Mouse (Mus musculus): ENCODE measurements around the gene Cavin3.

The Cavin3 gene

DNA sequence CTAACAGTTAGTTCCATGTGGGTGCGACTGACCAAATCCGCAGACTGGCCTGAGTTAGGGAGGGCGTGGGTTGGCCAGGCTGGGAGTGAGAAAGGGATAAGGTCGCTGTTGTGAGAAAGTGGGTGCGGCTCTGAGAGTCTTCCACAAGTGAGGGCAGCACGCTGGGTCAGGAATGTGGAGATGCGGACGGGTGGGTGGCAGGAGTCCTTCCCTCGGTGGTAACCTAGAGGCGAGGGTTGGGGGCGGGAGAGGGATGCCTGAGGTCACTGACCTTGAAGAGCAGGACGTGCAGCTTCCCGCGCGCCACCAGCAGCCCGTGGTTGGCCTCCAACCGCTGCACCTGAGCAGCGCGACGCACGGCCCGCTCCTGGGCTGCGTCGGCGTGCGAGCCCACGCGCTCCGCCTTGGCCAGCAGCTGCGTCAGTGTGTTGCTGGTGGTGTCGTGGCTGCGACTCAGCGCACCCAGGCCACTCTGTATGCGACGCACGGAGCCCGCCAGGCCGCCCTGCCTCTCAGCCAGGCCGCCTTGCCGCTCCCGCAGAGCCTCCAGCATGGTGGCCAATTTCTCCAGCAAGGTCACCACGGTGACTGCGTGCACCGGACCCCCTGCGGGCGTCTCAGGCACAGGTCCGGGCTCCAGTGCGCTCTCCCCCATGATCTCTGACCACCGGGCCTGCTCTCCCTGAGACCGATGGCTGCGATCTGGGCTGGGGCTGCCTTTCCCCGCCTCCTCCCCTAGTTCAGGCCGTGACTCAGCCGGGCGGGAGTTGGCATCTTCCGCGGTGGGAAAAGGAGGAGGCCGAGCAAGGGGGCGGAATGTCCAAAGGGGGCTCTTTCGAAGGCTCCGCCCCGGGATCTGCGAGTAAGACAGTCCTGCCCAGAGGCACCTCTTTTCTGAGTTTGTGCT is at the start of gene Cavin3:
Gene Cavin3, minus strand, starts transcription at position 796 of the 907 bp plus-strand sequence.
- POLR2A ChIA-PET, result interaction anchor here in 3 of 4 experiments (0.9 to 1.9 kb wide), 4 partner anchors 81 to 82 kb away, joined by 3 to 11 read pairs (median 6); partner anchors contain the start of gene Fam160a2 (in 3 of the 3)
- CTCF ChIA-PET, result interaction anchor here in 3 of 4 experiments (0.6 to 2.1 kb wide), 5 partner anchors 30 to 70 kb away, joined by 3 to 5 read pairs (median 3); no protein-coding TSS in a partner anchor

DNA sequence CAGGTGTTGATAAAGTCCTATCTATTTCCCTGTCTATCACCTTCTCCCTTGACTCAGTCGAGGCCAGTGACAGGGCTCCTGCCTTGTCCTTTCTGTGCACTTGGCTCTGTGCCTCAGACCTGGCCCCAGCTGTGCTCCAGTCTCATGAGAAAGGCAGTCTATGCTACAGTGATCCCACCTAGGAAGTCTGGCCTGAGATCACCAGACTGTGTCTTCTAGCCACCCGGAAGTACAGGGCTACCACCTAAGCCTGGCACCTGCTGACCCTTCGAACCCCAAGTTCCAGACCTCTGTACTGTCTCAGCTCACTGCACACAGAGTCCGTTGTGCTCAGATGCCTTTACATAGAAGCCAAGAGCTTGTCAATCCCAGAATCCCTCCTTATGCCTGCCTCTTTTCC is 46.0 kb upstream of the Cavin3 start:
- POLR2A ChIA-PET, result no interaction called here
- CTCF ChIA-PET, result no interaction called here

DNA sequence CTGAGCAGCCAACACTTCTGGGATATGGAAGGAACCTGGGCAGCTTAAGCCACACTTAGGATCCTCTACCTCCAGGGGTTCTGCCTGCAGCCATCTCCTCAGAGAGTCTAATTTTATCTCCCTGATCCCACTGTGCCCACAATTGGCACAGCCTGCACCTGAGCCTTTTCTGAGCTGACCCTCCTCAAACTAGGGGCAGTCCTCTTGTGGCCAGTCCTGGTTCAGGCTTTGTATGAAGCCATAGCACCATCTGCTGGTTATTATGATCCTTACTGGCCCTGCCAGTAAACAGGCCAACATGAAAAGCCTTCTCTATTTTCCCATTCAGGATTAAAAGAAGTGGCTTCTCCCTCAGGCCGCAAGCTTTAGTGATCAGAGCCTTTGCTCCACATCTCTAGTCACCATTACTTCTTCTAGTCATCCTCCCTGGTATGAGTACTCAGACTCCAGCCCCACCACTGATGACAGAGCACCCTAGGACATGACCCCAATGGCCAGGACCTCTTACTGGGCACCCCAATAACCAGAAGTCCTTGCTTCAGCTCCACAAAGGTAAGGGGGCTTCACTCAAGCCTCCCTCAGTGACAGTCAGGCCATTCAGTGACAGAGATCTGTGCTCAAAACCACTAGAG is 45.3 kb upstream of the Cavin3 start:
- ChIA-PET CTCF (interaction anchor here in 2 of 4 experiments (0.7 to 1.4 kb wide), 5 partner anchors 10 to 357 kb away, joined by 3 to 4 read pairs (median 3); partner anchors contain the start of gene Smpd1 (in 1 of the 2)), POLR2A (interaction anchor here in 1 of 4 experiments (0.9 kb wide), 1 partner anchor 20 kb away, joined by 3 read pairs; no protein-coding TSS in a partner anchor)

DNA sequence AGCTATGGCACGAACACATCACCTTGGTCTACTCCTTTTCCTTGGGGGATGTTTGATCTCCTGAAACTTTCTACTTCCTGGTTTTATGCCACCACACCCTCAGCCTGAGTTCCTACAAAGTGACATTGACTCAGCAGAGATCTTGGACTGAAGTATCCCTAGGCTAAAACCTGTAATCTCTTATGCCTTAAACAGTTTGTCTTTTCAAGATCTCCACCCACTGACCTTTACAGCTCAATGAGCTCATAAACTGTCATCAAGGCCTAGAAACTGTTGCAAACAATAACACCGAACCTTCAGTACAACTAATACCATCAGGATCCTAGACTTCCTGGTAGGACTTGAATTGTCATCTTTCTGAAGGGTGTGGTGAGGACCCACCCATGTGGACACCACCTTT is 42.1 kb upstream of the Cavin3 start:
- POLR2A ChIA-PET, result interaction anchor here in 1 of 4 experiments (1.2 kb wide), 1 partner anchor 56 kb away, joined by 3 read pairs; no protein-coding TSS in a partner anchor

DNA sequence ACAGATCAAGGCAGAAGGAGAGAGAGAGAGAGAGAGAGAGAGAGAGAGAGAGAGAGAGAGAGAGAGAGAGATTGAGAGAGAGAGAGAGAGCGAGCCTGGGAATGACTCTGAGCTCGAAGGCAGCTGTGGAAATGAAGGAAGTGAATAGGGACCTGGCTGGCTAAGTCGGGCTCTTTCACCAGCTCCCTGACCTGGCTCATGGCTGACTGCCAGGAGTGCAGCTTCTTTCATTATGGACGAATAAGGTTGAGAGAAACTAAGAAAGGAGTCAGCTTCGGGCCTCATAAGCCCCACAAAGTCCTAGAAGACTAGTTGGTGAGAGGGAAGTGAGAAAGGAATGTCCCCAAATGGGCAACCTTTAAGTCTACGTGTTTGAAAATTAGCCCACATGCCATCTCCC is 38.1 kb upstream of the Cavin3 start:
- ChIA-PET POLR2A (interaction anchor here in 1 of 4 experiments (0.6 kb wide), 1 partner anchor 488 kb away, joined by 3 read pairs; no protein-coding TSS in a partner anchor), CTCF (interaction anchor here in 2 of 4 experiments (0.6 to 1.7 kb wide), 2 partner anchors 71 to 108 kb away, joined by 3 to 5 read pairs; no protein-coding TSS in a partner anchor)

More for the DNA sequence above, 42.1 kb upstream of the Cavin3 start:
- CTCF ChIA-PET, result no interaction called here

DNA sequence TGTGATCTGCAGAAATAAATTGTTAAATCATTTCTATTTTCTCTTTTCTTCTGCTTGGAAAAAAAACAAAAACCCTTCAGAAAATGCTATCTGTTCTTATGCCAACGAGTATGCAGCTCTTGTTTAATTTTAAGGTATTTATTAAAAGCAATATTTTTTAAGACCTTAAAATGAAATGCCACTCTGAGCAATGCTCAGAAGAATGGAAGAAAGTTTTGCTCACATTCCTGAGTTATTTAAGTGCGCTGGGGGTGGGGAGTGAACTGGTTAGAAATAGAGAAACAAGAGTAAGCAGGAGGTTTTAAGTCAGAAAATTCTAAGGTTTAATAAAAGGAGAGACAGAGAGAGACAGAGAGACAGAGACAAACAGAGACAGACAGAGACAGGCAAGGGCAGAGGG is 37.7 kb upstream of the Cavin3 start:
- ChIA-PET POLR2A (no interaction called here), CTCF (interaction anchor here in 2 of 4 experiments (0.6 to 1.7 kb wide), 2 partner anchors 71 to 108 kb away, joined by 3 to 5 read pairs; no protein-coding TSS in a partner anchor)

DNA sequence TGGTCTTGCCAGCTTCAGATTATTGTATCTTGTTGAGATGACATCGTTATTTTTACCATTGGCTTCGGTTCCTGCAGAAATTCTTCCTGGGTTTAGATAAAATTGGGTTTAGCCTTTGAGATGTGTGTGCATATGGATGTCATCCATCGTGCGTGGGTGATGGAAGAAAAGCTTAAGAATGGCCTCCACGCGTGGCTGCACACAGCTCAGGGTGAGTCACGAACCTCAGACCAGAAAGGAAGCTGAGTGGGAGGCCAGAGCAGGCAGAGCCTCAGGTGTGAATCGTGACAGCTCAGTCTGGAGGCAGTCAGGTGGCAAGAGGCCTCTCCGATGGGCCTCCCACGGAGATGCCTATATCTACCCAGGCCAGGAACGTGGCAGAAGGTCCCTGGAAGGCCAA is 37.2 kb upstream of the Cavin3 start:
- POLR2A ChIA-PET, result interaction anchor here in 1 of 4 experiments (0.7 kb wide), 1 partner anchor 14 kb away, joined by 3 read pairs; no protein-coding TSS in a partner anchor

DNA sequence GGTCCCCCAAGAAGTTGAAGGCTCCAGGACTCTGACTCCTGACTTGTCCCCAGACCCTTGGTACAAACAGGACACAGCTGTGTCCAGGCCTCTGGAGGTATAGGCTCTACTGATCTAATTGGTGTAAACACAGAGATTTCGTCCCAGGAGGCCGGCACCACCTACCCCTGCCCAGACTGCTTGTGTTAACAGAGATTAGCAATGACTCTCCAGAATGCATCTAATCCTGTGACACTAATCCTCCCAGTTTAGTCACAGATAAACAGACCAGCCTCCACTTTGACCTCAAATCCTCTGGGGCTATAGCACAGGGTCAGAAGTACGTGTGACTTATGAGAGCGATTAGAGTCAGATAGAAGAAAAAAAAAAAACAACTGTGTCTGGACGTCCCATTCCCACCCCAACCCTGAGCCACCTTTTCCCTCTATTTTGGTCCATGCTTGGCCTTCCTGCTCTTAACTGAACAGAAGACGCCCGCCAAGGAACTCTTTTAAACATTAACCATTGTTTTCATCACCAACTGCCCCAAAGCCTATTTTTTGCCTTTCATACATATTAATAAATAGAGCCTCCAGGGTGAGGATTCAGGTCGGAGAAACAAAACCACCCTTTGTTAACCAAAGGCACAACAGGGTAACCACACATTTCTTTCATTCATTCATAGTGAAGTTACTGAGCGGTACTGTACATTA is 34.7 kb upstream of the Cavin3 start:
- CTCF ChIA-PET, result interaction anchor here in 1 of 4 experiments (0.6 kb wide), 1 partner anchor 105 kb away, joined by 3 read pairs; no protein-coding TSS in a partner anchor
- POLR2A ChIA-PET, result no interaction called here

More for the DNA sequence above, 37.2 kb upstream of the Cavin3 start:
- CTCF ChIA-PET, result interaction anchor here in 1 of 4 experiments (1.7 kb wide), 1 partner anchor 107 kb away, joined by 5 read pairs; no protein-coding TSS in a partner anchor

DNA sequence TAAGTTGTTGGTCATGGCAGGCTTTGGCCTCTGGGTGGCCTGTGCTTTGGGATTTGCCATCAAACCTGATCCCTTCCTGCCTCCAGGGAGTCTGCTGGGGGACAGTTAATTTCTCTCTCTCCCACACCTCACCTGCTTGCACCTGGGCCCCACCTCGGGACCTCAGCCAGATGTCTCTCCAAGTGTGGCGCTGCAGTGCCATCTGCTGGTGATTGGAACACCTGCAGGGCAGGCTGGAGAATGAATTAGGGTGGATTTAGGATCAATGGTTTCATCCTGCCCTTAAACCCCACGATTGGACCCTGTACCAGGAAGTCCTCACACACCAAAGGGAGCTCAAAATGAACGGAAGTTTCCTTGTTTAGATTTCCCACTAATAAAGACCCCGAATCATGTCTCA is 33.1 kb upstream of the Cavin3 start:
- CTCF ChIA-PET, result interaction anchor here in 1 of 4 experiments (0.5 to 1.8 kb wide), 2 partner anchors 11 to 34 kb away, joined by 3 to 4 read pairs; no protein-coding TSS in a partner anchor
- POLR2A ChIA-PET, result no interaction called here

DNA sequence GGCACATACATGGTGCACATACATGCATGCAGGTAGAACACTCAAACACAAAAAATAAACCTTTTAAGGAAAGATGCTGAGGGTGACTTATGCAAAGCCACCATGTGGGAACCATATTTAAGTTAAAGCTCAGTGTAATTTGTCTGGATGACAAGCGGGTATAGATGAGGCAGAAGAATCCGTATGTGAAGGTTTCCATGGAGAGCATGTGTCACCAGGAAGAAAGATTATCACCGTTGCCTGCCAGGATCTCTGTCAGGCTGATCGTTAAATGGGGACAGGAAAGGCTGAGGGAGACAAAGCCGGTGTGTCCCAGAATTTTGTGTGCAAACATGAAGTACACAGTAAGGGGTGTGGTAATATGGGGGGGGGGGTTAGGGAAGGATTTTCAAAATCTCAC is 32.5 kb upstream of the Cavin3 start:
- ChIA-PET CTCF (interaction anchor here in 2 of 4 experiments (0.6 to 1.8 kb wide), 2 partner anchors 34 to 344 kb away, joined by 3 to 4 read pairs; no protein-coding TSS in a partner anchor), POLR2A (no interaction called here)

DNA sequence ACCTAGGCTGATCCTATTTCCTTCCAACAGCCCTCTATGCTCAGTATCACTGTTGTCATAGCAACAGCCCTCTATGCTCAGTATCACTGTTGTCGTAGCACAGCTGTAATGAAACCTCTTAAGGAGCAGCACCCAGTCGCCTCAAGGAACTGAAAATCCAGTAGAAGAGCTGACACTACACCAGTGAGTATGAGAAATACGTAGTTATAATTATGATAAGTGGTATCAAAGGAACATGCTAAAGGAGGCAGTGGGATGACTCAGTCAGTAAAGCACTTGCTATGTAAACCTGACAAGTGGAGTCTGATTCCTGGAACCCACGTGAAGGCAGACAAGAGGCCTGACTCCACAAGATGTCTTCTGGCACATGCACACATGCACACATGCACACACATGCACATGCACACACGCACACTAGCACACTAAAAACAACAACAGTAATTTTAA is 31.8 kb upstream of the Cavin3 start:
- CTCF ChIA-PET, result interaction anchor here in 1 of 4 experiments (0.6 kb wide), 1 partner anchor 438 kb away, joined by 4 read pairs; no protein-coding TSS in a partner anchor
- POLR2A ChIA-PET, result no interaction called here

DNA sequence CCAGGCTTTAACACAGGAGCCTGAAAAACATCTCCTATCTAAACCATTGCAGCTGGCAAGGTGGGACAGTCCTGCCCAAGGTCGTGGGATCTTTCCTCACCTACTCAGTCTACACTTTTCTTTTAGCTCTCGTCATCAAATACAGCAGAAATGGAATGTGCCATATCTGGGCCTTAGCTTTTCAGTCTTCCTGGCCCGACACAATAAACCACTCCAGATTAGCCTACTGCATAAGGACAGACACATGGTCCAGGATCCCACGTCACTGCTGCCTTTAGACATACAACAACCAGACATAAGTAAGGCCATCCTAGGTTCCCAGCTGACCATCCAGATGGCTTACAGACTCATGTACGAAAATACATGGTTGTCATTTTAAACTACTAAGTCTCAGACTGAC is 28.0 kb upstream of the Cavin3 start:
- CTCF ChIA-PET, result interaction anchor here in 1 of 4 experiments (1.0 kb wide), 1 partner anchor 98 kb away, joined by 4 read pairs; no protein-coding TSS in a partner anchor
- POLR2A ChIA-PET, result interaction anchor here in 1 of 4 experiments (1.6 kb wide), 1 partner anchor 20 kb away, joined by 3 read pairs; no protein-coding TSS in a partner anchor

DNA sequence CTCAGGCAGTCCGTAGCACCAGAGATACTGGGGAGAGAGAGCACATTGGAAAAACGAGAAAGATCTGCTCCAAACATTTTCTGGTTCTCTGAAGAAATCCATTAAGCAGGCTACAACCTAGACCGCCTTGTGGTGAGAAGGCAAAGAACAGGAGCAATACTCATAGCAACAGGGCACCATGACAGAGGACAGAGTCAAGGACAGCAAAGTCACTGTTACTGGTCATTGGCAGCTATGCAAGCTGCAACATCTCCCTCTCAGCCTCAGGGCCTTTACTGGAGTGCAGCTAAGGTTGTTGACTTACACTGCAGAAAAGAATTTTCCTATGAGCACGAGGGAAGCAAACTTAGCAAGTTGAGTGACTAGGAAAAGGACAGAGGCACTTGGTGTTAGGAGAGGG is 25.2 kb upstream of the Cavin3 start:
- ChIA-PET CTCF (no interaction called here), POLR2A (no interaction called here)

DNA sequence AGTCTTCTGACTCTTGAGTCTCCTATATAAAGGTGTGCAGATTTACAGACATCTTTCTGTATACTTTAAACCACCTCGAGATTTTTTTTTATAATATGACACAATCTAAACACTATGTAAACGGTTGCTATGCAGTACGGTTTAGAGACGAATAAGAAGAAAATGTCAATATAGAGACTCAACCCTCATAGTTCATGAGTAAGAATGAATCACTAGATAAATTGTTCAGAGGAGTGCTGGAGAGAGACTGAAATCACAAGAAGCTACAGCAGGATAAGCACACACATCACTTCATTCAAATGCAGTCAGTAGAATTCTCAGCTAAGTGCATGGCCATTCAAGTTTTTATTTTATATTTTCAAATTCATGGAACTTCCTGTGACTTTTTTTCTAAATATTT is 19.9 kb upstream of the Cavin3 start:
- POLR2A ChIA-PET, result no interaction called here
- CTCF ChIA-PET, result no interaction called here

DNA sequence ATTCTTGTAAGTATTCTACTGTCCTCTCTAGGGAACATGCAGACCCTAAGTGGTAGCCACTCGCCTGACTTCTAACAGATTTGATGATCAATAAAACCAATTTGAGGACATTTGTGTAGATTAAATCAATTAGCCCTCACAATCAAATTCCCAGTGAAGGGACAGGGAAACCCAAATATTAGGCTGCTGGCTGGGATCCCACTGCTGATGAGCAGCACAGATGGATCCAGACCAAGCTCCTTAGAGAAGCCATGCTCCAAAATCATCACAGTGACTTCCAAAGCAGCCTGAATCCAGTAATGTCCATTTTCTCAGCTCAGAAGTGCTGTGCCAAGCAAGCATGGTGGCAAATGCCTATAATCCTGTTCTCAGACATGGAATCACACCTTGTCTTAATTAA is 17.6 kb upstream of the Cavin3 start:
- ChIA-PET CTCF (no interaction called here), POLR2A (no interaction called here)

DNA sequence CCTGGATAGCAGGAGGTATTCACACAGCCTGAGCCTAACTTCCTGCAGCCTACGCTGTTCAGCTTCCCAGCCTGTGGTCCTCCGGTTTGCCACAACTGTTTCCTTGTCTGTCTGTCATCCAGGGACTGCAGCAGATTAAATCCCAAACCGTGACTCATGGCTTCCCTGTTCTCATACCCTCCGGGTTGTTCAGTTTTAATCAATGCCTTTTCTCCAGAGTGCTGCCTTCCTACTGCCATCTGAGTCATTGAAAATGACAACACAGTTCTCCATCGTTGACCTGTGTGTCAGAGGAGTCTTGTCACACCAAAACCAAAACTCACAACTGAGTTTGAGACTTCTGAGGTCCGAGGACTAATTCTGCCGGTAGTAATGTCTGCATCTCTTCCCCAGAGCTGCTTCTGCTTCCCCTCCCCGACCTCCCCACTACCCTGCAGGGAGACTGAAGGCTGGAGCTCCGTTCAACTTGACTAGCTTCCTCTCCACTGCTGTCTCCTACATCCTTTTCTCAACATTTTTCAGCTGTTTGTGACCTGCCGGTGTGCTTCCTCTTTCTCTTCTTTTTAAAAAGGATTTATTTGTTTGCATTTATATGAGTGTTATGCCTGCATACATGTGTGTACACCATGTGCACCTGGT is 16.9 kb upstream of the Cavin3 start:
- ChIA-PET POLR2A (interaction anchor here in 1 of 4 experiments (0.7 kb wide), 1 partner anchor 376 kb away, joined by 3 read pairs; no protein-coding TSS in a partner anchor), CTCF (no interaction called here)

DNA sequence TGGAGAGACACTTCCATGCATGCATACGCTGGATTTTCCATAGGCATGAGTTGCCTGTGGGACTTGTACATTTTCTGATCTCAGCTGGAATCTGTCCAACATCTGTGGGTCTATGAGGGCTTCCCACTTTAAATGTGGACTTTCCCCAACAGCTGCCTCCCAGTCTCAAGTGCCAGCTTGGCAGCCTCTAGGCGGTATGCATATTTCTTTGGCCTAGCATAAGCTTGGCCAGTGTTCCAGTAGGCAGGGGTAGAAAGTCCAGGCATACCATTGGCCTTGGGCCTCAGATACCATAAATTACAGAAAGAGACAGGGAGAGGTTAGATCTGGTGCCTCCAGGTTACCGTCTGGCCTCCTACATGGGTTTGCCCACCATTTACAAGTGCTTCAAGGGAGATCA is 15.8 kb upstream of the Cavin3 start:
- POLR2A ChIA-PET, result no interaction called here
- CTCF ChIA-PET, result no interaction called here

Measured in embryonic stem cell, embryonic (primary cell).